Mouse (Mus musculus) testis, adult 2 months (tissue): Measurements from ENCODE around the gene Tubb5. TPM values are rescaled to one million over a fixed set of nuclear protein-coding genes. Genes with fewer than 3 reads are reported as not detected.

Experiments
- H3K27ac ChIP-seq: fragments of 200-500 bp; 2 replicates; pipeline ENCODE4 v1.5.1; 2012; ENCODE audit warnings: low read depth, low read length; ENCODE audit not compliant: control insufficient read depth, insufficient read depth
- H3K27me3 ChIP-seq: fragments of 200-500 bp; 2 replicates; pipeline ENCODE4 v1.6.1; 2012; ENCODE audit warnings: mild to moderate bottlenecking, low read length, moderate library complexity; ENCODE audit not compliant: control insufficient read depth, insufficient read depth
- H3K36me3 ChIP-seq: fragments of 200-500 bp; 2 replicates; pipeline ENCODE4 v1.6.1; 2012; ENCODE audit warnings: mild to moderate bottlenecking, low read length; ENCODE audit not compliant: control insufficient read depth, insufficient read depth
- H3K4me1 ChIP-seq: fragments of 200-500 bp; 2 replicates; pipeline ENCODE4 v1.6.1; 2012; ENCODE audit warnings: low read length; ENCODE audit not compliant: control insufficient read depth, insufficient read depth
- H3K4me3 ChIP-seq: fragments of 200-500 bp; 2 replicates; pipeline ENCODE4 v1.5.1; 2012; ENCODE audit warnings: low read depth, mild to moderate bottlenecking, low read length, moderate library complexity, mixed read lengths; ENCODE audit not compliant: control insufficient read depth
- CTCF ChIP-seq: fragments of 200-500 bp; IDR thresholded peaks from 2 replicates; pipeline ENCODE4 v1.5.1; 2012; ENCODE audit warnings: low read depth, mild to moderate bottlenecking, inconsistent platforms, low read length, moderate library complexity; ENCODE audit not compliant: control insufficient read depth, insufficient read depth, insufficient replicate concordance
- POLR2A ChIP-seq: fragments of 200-500 bp; IDR thresholded peaks from 2 replicates; pipeline ENCODE4 v1.6.1; 2012; ENCODE audit warnings: low read depth, mild to moderate bottlenecking, inconsistent platforms, low read length, moderate library complexity; ENCODE audit not compliant: control insufficient read depth
- polyA plus RNA-seq: library from polyadenylated mRNA; depleted of rRNA; stranded (reverse); fragments of >200 nt; gene quantifications from 2 replicates; pipeline ENCODE4 v1.2.3, GENCODE M21; 2012

Gene Tubb5
- polyA plus RNA-seq, 1 experiment: 59.4 TPM

DNA sequence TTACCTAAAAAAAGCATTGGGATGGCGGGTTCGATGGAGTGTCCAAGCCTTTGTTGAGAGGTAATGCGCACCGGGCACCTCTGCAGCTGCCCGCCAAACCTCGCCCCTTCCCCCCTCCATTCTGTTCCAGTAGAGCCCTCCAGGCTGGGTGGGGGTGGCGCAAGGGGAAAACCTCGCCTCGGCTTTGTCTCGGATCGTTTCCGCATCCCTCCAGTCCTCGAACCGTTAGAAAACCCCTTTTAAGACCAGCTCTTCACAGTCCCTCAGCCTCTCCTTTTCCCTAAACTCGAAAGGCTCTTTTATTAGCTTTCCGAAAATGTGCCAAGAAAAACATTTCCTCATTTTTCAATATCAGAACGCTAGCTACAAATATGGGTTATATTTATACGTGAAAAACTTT is 619 bp downstream of the Tubb5 start:
- H3K4me1 ChIP-seq: peaks cover 21% of the 10 kb centered on the region

GRCm38 (mm10) chr17:35836991-35837422 is 1.1 kb downstream of the Tubb5 start:
- no peak for TF ChIP-seq POLR2A
- no peak for TF ChIP-seq CTCF
- Histone ChIP-seq H3K4me1 (peaks cover 18% of the 10 kb centered on the region), H3K4me3 (peak overlapping the region; percentile 84), H3K27ac (peak overlapping the region; percentile 76), H3K27me3 (no peaks in the 10 kb centered on the region), H3K36me3 (no peaks in the 10 kb centered on the region)

More for the DNA sequence above, 619 bp downstream of the Tubb5 start:
- TF ChIP-seq POLR2A (no peak), CTCF (no peak)
- no peaks in the 10 kb centered on the region for H3K27me3 ChIP-seq
- peak overlapping the region; percentile 84 for H3K4me3 ChIP-seq
- no peaks in the 10 kb centered on the region for H3K36me3 ChIP-seq
- H3K27ac ChIP-seq: peak overlapping the region; percentile 76

- Histone ChIP-seq H3K4me1 (peaks cover 17% of the 10 kb centered on the region), H3K27me3 (no peaks in the 10 kb centered on the region), H3K27ac (peak overlapping the region; percentile 22; the same call in 1 of the 2 replicates), H3K4me3 (peak overlapping the region; percentile 84), H3K36me3 (no peaks in the 10 kb centered on the region)
- peak; percentile 32; the same call in 1 of the 2 replicates for TF ChIP-seq CTCF
- no peak for TF ChIP-seq POLR2A
Observed at GRCm38 (mm10) chr17:35836178-35836965, 1.7 kb downstream of the Tubb5 start.

DNA sequence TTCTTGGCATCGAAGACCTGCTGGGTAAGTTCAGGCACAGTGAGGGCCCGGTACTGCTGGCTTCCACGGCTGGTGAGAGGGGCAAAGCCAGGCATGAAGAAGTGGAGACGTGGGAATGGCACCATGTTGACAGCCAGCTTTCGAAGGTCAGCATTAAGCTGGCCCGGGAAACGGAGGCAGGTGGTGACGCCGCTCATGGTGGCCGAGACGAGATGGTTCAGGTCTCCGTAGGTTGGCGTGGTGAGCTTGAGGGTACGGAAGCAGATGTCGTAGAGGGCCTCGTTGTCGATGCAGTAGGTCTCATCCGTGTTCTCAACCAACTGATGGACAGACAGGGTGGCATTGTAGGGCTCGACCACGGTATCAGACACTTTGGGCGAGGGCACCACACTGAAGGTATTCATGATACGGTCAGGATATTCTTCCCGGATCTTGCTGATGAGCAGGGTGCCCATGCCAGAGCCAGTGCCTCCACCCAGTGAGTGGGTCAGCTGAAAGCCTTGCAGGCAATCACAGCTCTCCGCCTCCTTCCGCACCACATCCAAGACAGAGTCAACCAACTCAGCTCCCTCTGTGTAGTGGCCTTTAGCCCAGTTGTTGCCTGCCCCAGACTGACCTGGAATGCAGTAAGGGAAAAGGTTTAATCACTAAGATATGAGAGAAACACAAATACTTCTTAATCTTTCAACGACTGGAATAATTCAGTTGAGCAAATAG is 2.5 kb downstream of the Tubb5 start:
- Histone ChIP-seq H3K27me3 (no peaks in the 10 kb centered on the region), H3K4me3 (no peak overlapping the region), H3K36me3 (no peaks in the 10 kb centered on the region), H3K27ac (no peak overlapping the region), H3K4me1 (peaks cover 17% of the 10 kb centered on the region)
- TF ChIP-seq POLR2A: no peak
- TF ChIP-seq CTCF: no peak

- H3K36me3 ChIP-seq: no peaks in the 10 kb centered on the region
- H3K4me3 ChIP-seq: no peak overlapping the region
- H3K4me1 ChIP-seq: peaks cover 17% of the 10 kb centered on the region
- TF ChIP-seq CTCF (no peak), POLR2A (no peak)
- no peaks in the 10 kb centered on the region for H3K27me3 ChIP-seq
- H3K27ac ChIP-seq: no peak overlapping the region
Observed at GRCm38 (mm10) chr17:35834696-35835422, 3.2 kb downstream of the Tubb5 start.

DNA sequence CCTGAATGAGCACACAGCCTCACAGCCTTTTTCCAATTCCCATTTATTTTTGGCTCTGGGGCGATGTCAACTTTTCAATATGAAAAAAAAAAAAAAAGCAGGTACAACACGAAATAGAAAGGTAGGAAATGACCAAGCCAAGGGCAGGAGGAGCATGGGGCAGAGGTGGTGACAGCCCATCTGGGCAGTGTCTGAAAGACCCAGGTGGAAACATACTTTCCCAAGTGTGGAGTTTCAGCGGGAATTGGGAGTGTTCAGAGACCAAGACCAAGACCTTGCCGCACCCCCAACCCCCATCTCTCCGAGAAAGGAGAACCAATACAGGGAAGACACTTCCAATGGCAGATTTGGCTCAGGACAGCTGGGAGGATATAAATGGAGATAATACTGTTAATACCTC is 4.2 kb downstream of the Tubb5 start:
- Histone ChIP-seq H3K27ac (no peak overlapping the region), H3K4me3 (no peak overlapping the region), H3K4me1 (peaks cover 15% of the 10 kb centered on the region), H3K27me3 (no peaks in the 10 kb centered on the region), H3K36me3 (no peaks in the 10 kb centered on the region)
- TF ChIP-seq POLR2A (no peak), CTCF (no peak)
